Mouse (Mus musculus): Measurements from ENCODE around the gene Map2k5. TPM values are rescaled to one million over a fixed set of nuclear protein-coding genes. Genes with fewer than 3 reads are reported as not detected.

The Map2k5 gene
- polyA plus RNA-seq, 1 experiment = 41.2 TPM

- peak; percentile 66 for DNase-seq (ENCODE audit: low read depth)
- TF ChIP-seq CTCF (IDR thresholded peaks at IDR 0.05; ENCODE audit: borderline replicate concordance, extremely low read depth, insufficient read depth, insufficient read length) (no peak), POLR2A (IDR thresholded peaks at IDR 0.05; ENCODE audit: borderline replicate concordance, extremely low read depth, insufficient read depth, insufficient read length, poor library complexity, severe bottlenecking) (no peak)
These were observed 38.4 kb downstream of the Map2k5 start for GRCm38 (mm10) chr9:63339256-63339655.

GRCm38 (mm10) chr9:63338716-63339115 lies 39.0 kb downstream of the Map2k5 start:
- peak; percentile 39 for DNase-seq (ENCODE audit: low read depth)
- TF ChIP-seq CTCF (IDR thresholded peaks at IDR 0.05; ENCODE audit: borderline replicate concordance, extremely low read depth, insufficient read depth, insufficient read length) (no peak), POLR2A (IDR thresholded peaks at IDR 0.05; ENCODE audit: borderline replicate concordance, extremely low read depth, insufficient read depth, insufficient read length, poor library complexity, severe bottlenecking) (no peak)

GRCm38 (mm10) chr9:63335816-63336215 lies 41.9 kb downstream of the Map2k5 start:
- DNase-seq (ENCODE audit: low read depth) = no peak
- TF ChIP-seq CTCF (IDR thresholded peaks at IDR 0.05; ENCODE audit: borderline replicate concordance, extremely low read depth, insufficient read depth, insufficient read length) (no peak), POLR2A (IDR thresholded peaks at IDR 0.05; ENCODE audit: borderline replicate concordance, extremely low read depth, insufficient read depth, insufficient read length, poor library complexity, severe bottlenecking) (no peak)

GRCm38 (mm10) chr9:63333074-63333473 lies 44.6 kb downstream of the Map2k5 start:
- no peak for DNase-seq (ENCODE audit: low read depth)
- TF ChIP-seq POLR2A (IDR thresholded peaks at IDR 0.05; ENCODE audit: borderline replicate concordance, extremely low read depth, insufficient read depth, insufficient read length, poor library complexity, severe bottlenecking) = no peak
- TF ChIP-seq CTCF (IDR thresholded peaks at IDR 0.05; ENCODE audit: borderline replicate concordance, extremely low read depth, insufficient read depth, insufficient read length) = peak; percentile 51; the same call in 1 of the 2 replicates

GRCm38 (mm10) chr9:63331246-63331645 lies 46.5 kb downstream of the Map2k5 start:
- no peak for TF ChIP-seq CTCF (IDR thresholded peaks at IDR 0.05; ENCODE audit: borderline replicate concordance, extremely low read depth, insufficient read depth, insufficient read length)
- DNase-seq (ENCODE audit: low read depth) = no peak

GRCm38 (mm10) chr9:63328958-63329685 lies 48.6 kb downstream of the Map2k5 start:
- TF ChIP-seq POLR2A (IDR thresholded peaks at IDR 0.05; ENCODE audit: borderline replicate concordance, extremely low read depth, insufficient read depth, insufficient read length, poor library complexity, severe bottlenecking) = no peak
- TF ChIP-seq CTCF (IDR thresholded peaks at IDR 0.05; ENCODE audit: borderline replicate concordance, extremely low read depth, insufficient read depth, insufficient read length) = no peak

GRCm38 (mm10) chr9:63315231-63315630 lies 62.5 kb downstream of the Map2k5 start:
- no peak for DNase-seq (ENCODE audit: low read depth)
- TF ChIP-seq POLR2A (IDR thresholded peaks at IDR 0.05; ENCODE audit: borderline replicate concordance, extremely low read depth, insufficient read depth, insufficient read length, poor library complexity, severe bottlenecking) (no peak), CTCF (IDR thresholded peaks at IDR 0.05; ENCODE audit: borderline replicate concordance, extremely low read depth, insufficient read depth, insufficient read length) (no peak)

More at GRCm38 (mm10) chr9:63328958-63329685, 48.6 kb downstream of the Map2k5 start:
- peak; percentile 51 for DNase-seq (ENCODE audit: low read depth)

GRCm38 (mm10) chr9:63314126-63314525 lies 63.6 kb downstream of the Map2k5 start:
- DNase-seq (ENCODE audit: low read depth) = no peak
- no peak for TF ChIP-seq POLR2A (IDR thresholded peaks at IDR 0.05; ENCODE audit: borderline replicate concordance, extremely low read depth, insufficient read depth, insufficient read length, poor library complexity, severe bottlenecking)
- no peak for TF ChIP-seq CTCF (IDR thresholded peaks at IDR 0.05; ENCODE audit: borderline replicate concordance, extremely low read depth, insufficient read depth, insufficient read length)

- DNase-seq (ENCODE audit: low read depth) = no peak
- TF ChIP-seq POLR2A (IDR thresholded peaks at IDR 0.05; ENCODE audit: borderline replicate concordance, extremely low read depth, insufficient read depth, insufficient read length, poor library complexity, severe bottlenecking) = no peak
- TF ChIP-seq CTCF (IDR thresholded peaks at IDR 0.05; ENCODE audit: borderline replicate concordance, extremely low read depth, insufficient read depth, insufficient read length) = no peak
These were observed 67.7 kb downstream of the Map2k5 start for GRCm38 (mm10) chr9:63309956-63310355.

- TF ChIP-seq POLR2A (IDR thresholded peaks at IDR 0.05; ENCODE audit: borderline replicate concordance, extremely low read depth, insufficient read depth, insufficient read length, poor library complexity, severe bottlenecking) = no peak
- no peak for TF ChIP-seq CTCF (IDR thresholded peaks at IDR 0.05; ENCODE audit: borderline replicate concordance, extremely low read depth, insufficient read depth, insufficient read length)
- no peak for DNase-seq (ENCODE audit: low read depth)
These were observed 68.7 kb downstream of the Map2k5 start for GRCm38 (mm10) chr9:63309008-63309407.

DNA sequence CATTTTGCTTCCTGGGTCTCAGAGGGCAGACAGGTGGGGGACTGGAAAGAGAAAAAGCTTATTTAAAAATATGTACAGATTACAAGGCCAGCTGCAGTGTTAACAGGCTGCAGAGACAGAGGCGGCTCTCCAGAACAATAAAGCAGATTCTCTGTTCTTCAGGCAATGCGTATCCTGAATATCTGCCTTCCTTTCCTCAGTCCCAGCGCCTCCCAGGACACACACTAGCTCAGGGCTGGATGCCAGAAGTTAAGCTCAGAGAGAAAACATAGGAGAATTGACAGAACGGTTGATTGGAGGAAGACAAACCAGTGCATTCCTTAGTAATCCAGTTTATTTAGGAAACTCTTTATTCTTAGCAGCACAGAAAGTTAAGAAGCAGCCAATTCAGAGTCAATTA lies 69.3 kb downstream of the Map2k5 start:
- no peak for TF ChIP-seq POLR2A (IDR thresholded peaks at IDR 0.05; ENCODE audit: borderline replicate concordance, extremely low read depth, insufficient read depth, insufficient read length, poor library complexity, severe bottlenecking)
- no peak for TF ChIP-seq CTCF (IDR thresholded peaks at IDR 0.05; ENCODE audit: borderline replicate concordance, extremely low read depth, insufficient read depth, insufficient read length)
- peak; percentile 45 for DNase-seq (ENCODE audit: low read depth)

- DNase-seq (ENCODE audit: low read depth) = no peak
- TF ChIP-seq CTCF (IDR thresholded peaks at IDR 0.05; ENCODE audit: borderline replicate concordance, extremely low read depth, insufficient read depth, insufficient read length) (no peak), POLR2A (IDR thresholded peaks at IDR 0.05; ENCODE audit: borderline replicate concordance, extremely low read depth, insufficient read depth, insufficient read length, poor library complexity, severe bottlenecking) (no peak)
These were observed 75.2 kb downstream of the Map2k5 start for GRCm38 (mm10) chr9:63302511-63302910.

Measured in brain, embryonic 14.5 days (tissue).